Comparison of ENCODE assay signal across 8 mouse cellular contexts in the genomic region with DNA sequence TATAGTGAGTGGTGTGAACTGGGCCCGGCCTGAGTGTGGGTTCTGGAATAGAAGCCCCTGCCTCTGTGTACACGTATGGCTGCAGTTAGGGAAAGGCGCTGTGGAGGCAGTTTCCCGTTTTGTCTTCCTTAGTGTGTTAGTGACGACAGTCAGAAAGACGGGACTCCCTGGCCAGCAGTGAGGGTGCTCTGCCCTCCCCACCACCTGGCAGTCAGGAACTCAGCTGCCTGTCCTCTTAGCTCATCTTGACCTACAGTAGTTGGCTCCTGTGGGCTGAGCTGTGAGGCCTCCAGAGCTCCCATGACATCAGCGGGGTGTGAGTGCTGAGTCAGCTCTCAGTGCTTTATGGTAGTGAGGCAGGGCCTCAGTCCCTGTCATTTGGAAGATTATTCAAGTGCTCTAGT.
DNase-seq lines count a peak whose midpoint lies in the region; ATAC-seq and TF ChIP-seq lines count a peak whose summit lies in the region.

No protein-coding gene starts in this region.

- H3K9ac ChIP-seq in hindbrain, embryonic 13.5 days = no peak overlapping the region
- no peak overlapping the region for H3K9ac ChIP-seq in hindbrain, embryonic 14.5 days
- H3K9ac ChIP-seq in liver, embryonic 14.5 days (replicated peaks) = 0 out of 2 replicates have a peak overlapping the region, but pooled peaks have one; percentile 11

- no peaks in the 10 kb centered on the region for H3K9me3 ChIP-seq in hindbrain, embryonic 13.5 days
- no peaks in the 10 kb centered on the region for H3K9me3 ChIP-seq in hindbrain, embryonic 14.5 days (ENCODE audit: control insufficient read depth, low read length)
- H3K9me3 ChIP-seq in liver, embryonic 14.5 days (ENCODE audit: control insufficient read depth, low read length) = no peaks in the 10 kb centered on the region

- no peaks in the 10 kb centered on the region for H3K27me3 ChIP-seq in hindbrain, embryonic 13.5 days
- H3K27me3 ChIP-seq in hindbrain, embryonic 14.5 days (ENCODE audit: control insufficient read depth, insufficient read depth, low read length) = no peaks in the 10 kb centered on the region
- no peaks in the 10 kb centered on the region for H3K27me3 ChIP-seq in liver, embryonic 14.5 days (ENCODE audit: control insufficient read depth, insufficient read depth, low read length)

- no peak for TF ChIP-seq EP300 in liver, embryonic 14.5 days (IDR thresholded peaks at IDR 0.05; ENCODE audit: low read depth)

- peak overlapping the region; percentile 48; the same call in 1 of the 2 replicates for H3K27ac ChIP-seq in hindbrain, embryonic 13.5 days
- no peak overlapping the region for H3K27ac ChIP-seq in hindbrain, embryonic 14.5 days
- H3K27ac ChIP-seq in liver, embryonic 14.5 days = no peak overlapping the region

- H3K4me1 ChIP-seq in hindbrain, embryonic 13.5 days (replicated peaks) = peaks cover 36% of the 10 kb centered on the region
- H3K4me1 ChIP-seq in hindbrain, embryonic 14.5 days (replicated peaks; ENCODE audit: control insufficient read depth, insufficient read depth, low read length) = peaks cover 15% of the 10 kb centered on the region
- peaks cover 0 to 7% of the 10 kb centered on the region in 2 experiments for H3K4me1 ChIP-seq in liver, embryonic 14.5 days (replicated peaks; ENCODE audit: control insufficient read depth in 2 of 2, insufficient read depth in 2 of 2, low read length in 1 of 2)

- 63% methylated on average over 7 of the region's 7 CpGs for WGBS in hindbrain, embryonic 13.5 days
- 66% methylated on average over 7 of the region's 7 CpGs for WGBS in hindbrain, embryonic 14.5 days
- 45% methylated on average over 7 of the region's 7 CpGs for WGBS in liver, embryonic 14.5 days (ENCODE audit: insufficient replicate concordance)

- DNase-seq in hindbrain, embryonic 14.5 days (ENCODE audit: low spot score) = no peak
- DNase-seq in ZHBTc4 (ENCODE audit: low read depth, low spot score) = peak; percentile 38
- DNase-seq in gastrocnemius, postnatal 25 days = peak; percentile 70
- peak in 2 of 3 experiments; percentile 7 to 44 for DNase-seq in liver, embryonic 14.5 days (ENCODE audit: low read depth in 3 of 3, low spot score in 3 of 3)
- no peak for DNase-seq in spleen, postnatal 36 days (ENCODE audit: low spot score in 2 of 2)
- DNase-seq in layer of hippocampus, postnatal 10 days (ENCODE audit: low spot score in 2 of 2) = no peak
- DNase-seq in frontal cortex, postnatal 10 days (ENCODE audit: low spot score in 2 of 2) = no peak

- no peak overlapping the region for H3K4me2 ChIP-seq in hindbrain, embryonic 13.5 days
- no peak overlapping the region for H3K4me2 ChIP-seq in hindbrain, embryonic 14.5 days (replicated peaks)
- H3K4me2 ChIP-seq in liver, embryonic 14.5 days (ENCODE audit: low read depth) = no peak overlapping the region; the same call in 1 of the 2 replicates

- no peak overlapping the region for H3K4me3 ChIP-seq in hindbrain, embryonic 13.5 days
- H3K4me3 ChIP-seq in hindbrain, embryonic 14.5 days (replicated peaks; ENCODE audit: low read length) = no peak overlapping the region
- H3K4me3 ChIP-seq in liver, embryonic 14.5 days (ENCODE audit: insufficient read depth in 1 of 2, low read depth in 2 of 2, low read length in 2 of 2) = no peak overlapping the region

- no peak for TF ChIP-seq CTCF in liver, embryonic 14.5 days (IDR thresholded peaks at IDR 0.05; ENCODE audit: low read depth)

- H3K36me3 ChIP-seq in hindbrain, embryonic 13.5 days = no peaks in the 10 kb centered on the region
- no peaks in the 10 kb centered on the region for H3K36me3 ChIP-seq in hindbrain, embryonic 14.5 days (replicated peaks; ENCODE audit: control insufficient read depth, insufficient read depth)
- no peaks in the 10 kb centered on the region for H3K36me3 ChIP-seq in liver, embryonic 14.5 days (replicated peaks; ENCODE audit: control insufficient read depth, insufficient read depth, low read depth)

- ATAC-seq in hindbrain, embryonic 13.5 days (ENCODE audit: low FRiP score) = 0 out of 2 replicates have a peak, but pooled peaks have one; percentile 17
- no peak for ATAC-seq in hindbrain, embryonic 14.5 days (ENCODE audit: low FRiP score)
- peak; percentile 95 for ATAC-seq in liver, embryonic 14.5 days (ENCODE audit: insufficient read depth)

Comparison
In these comparisons a context has a peak if more than half of its experiments do, and no peak if none do; other contexts are left out.
1. DNase-seq: peak in ZHBTc4 (single experiment), gastrocnemius, postnatal 25 days (single experiment) and liver, embryonic 14.5 days (2 of 3); none in hindbrain, embryonic 14.5 days (single experiment), spleen, postnatal 36 days (0 of 2), layer of hippocampus, postnatal 10 days (0 of 2) and frontal cortex, postnatal 10 days (0 of 2).